Mouse (Mus musculus): ENCODE results near the gene Meis2. TPM values are rescaled to one million over a fixed set of nuclear protein-coding genes. Genes with fewer than 3 reads are reported as not detected.

Gene Meis2
- polyA plus RNA-seq, 1 experiment from 2014 or later: 117 TPM

DNA sequence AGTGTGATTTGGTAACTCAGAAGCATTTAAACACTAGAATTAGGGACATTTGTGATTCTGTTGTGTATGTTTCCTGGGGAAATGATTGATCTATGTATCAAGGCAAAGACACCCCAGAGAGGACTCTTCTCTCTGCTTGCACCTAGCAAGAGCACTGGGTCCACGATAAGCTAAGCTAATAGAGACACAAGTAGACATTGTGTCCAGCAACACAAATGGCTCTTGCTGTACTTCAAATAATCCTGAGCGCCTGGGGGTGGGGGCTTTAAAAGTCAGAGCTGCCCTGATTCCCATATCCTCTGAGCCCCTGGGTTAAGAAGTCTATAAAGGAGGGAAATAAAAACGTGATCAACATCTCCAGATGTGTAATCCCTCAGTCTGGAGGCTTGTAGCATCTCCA lies 6.6 kb downstream of the Meis2 start:
- H3K4me2 ChIP-seq (ENCODE audit: low read depth): peak overlapping the region; percentile 99
- 26% methylated on average over 3 of the region's 3 CpGs for WGBS
- DNase-seq (ENCODE audit: low spot score): no peak

DNA sequence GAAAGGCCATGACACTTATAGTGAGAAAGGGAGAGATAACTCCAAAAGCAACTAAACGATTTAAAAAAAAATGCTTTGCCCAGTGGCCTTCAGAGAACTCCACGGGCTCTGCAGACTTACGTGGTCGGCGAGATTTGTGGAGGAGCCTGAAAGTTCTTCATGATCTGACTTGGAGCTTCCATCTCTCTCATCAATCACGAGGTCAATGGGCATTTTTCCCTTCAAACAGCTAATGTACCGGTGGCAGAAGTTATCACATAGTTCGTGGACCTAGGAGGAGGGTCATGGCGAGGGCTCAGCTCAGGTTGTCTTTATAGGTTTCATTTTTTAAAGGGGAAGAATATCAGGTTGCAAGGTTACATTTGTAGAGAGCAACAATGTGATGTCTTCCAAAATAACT lies 7.1 kb downstream of the Meis2 start:
- no peak overlapping the region for H3K27ac ChIP-seq (ENCODE audit: low read depth, low read length)
- no peaks in the 10 kb centered on the region for H3K27me3 ChIP-seq (ENCODE audit: control insufficient read depth, insufficient read depth, low read length)
- peak overlapping the region; percentile 23 for H3K4me3 ChIP-seq (ENCODE audit: low read depth, low read length)
- peaks cover 38% of the 10 kb centered on the region for H3K4me1 ChIP-seq (ENCODE audit: control insufficient read depth, insufficient read depth, low read length)
- peak overlapping the region; percentile 18; the same call in 1 of the 2 replicates for H3K9ac ChIP-seq (ENCODE audit: low read length)
- no peaks in the 10 kb centered on the region; the same call in 1 of the 2 replicates for H3K36me3 ChIP-seq (ENCODE audit: control insufficient read depth, insufficient read depth, low read length)
- H3K4me2 ChIP-seq (ENCODE audit: low read depth): peak overlapping the region; percentile 99
- 38% methylated on average over 9 of the region's 9 CpGs for WGBS
- ATAC-seq (ENCODE audit: insufficient read depth, low FRiP score, low TSS enrichment) (no peak), DNase-seq (ENCODE audit: low spot score) (no peak)
- H3K9me3 ChIP-seq (ENCODE audit: control insufficient read depth, low read length): no peaks in the 10 kb centered on the region

More for the DNA sequence above, 6.6 kb downstream of the Meis2 start:
- Histone ChIP-seq H3K4me1 (ENCODE audit: control insufficient read depth, insufficient read depth, low read length) (peaks cover 33% of the 10 kb centered on the region), H3K36me3 (ENCODE audit: control insufficient read depth, insufficient read depth, low read length) (no peaks in the 10 kb centered on the region; the same call in 1 of the 2 replicates), H3K9me3 (ENCODE audit: control insufficient read depth, low read length) (no peaks in the 10 kb centered on the region), H3K9ac (ENCODE audit: low read length) (no peak overlapping the region; the same call in 1 of the 2 replicates), H3K27ac (ENCODE audit: low read depth, low read length) (no peak overlapping the region), H3K4me3 (ENCODE audit: low read depth, low read length) (peak overlapping the region; percentile 87), H3K27me3 (ENCODE audit: control insufficient read depth, insufficient read depth, low read length) (no peaks in the 10 kb centered on the region)
- no peak for ATAC-seq (ENCODE audit: insufficient read depth, low FRiP score, low TSS enrichment)

DNA sequence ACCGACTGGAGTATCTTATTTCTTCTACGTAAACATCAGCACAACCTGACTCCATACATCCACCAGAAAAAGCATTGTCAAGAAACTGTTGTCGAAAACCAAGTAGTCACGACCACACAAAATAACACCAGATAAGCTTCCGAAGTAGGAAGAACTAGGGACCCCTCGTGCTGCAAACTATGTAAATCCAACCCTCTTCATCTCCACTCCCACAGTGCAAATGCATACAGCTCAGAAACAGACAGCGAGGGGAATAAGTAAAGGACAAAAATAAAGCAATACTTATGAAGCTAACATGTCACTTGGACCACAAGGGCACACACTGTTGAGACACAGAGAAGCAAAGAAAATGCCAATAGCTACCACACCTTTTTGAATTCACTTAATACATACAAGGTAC lies 8.8 kb downstream of the Meis2 start:
- ATAC-seq (ENCODE audit: insufficient read depth, low FRiP score, low TSS enrichment) (no peak), DNase-seq (ENCODE audit: low spot score) (no peak)
- no peaks in the 10 kb centered on the region for H3K9me3 ChIP-seq (ENCODE audit: control insufficient read depth, low read length)
- no peaks in the 10 kb centered on the region; the same call in 1 of the 2 replicates for H3K36me3 ChIP-seq (ENCODE audit: control insufficient read depth, insufficient read depth, low read length)
- no peak overlapping the region for H3K27ac ChIP-seq (ENCODE audit: low read depth, low read length)
- 80% methylated on average over 7 of the region's 7 CpGs for WGBS
- H3K4me2 ChIP-seq (ENCODE audit: low read depth): peak overlapping the region; percentile 99
- peak overlapping the region; percentile 18 for H3K4me3 ChIP-seq (ENCODE audit: low read depth, low read length)
- H3K27me3 ChIP-seq (ENCODE audit: control insufficient read depth, insufficient read depth, low read length): no peaks in the 10 kb centered on the region
- no peak overlapping the region for H3K9ac ChIP-seq (ENCODE audit: low read length)
- H3K4me1 ChIP-seq (ENCODE audit: control insufficient read depth, insufficient read depth, low read length): peaks cover 47% of the 10 kb centered on the region

DNA sequence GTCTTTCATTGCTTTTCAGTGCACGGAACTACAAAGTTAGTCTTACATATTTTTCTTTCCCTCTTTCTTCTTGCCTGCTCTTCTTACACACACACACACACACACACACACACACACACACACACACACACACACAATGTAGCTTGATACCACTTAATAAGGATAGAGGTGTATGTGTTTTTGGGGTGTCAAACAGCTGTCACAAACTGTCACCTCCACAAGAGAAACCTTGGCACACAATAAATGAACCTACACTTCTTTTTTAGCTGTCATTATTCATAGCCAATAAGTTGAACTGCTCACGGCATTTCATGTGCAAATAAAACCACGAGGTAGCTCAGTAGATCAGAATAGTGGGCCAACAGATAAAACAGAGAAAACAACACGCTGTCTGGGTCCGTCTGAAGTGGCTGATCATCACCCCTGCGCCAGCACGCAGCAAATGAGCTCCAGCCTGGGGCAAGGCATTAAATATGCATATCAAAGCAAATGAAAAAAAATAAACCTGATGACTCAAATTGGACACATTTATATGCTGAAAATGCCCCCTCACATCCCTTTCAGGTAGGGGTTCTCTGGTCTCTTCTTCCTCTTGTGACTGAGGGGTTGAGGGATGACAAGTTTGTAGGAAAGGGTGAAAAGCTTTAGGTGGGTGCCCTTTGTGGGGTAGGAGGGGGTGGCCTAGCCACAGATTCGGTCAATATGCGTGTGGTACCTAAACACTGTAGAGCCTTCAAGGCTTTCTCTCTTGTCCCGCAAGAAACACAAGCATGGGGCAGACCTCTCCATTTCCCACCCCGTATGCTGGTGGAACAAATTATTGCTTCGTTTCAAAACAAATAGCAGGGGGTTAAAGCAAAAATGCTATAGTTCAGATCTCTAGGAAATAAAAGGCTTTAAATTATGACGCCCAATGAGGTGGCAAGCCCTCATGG lies 9.7 kb downstream of the Meis2 start:
- H3K4me2 ChIP-seq (ENCODE audit: low read depth): peak overlapping the region; percentile 99
- H3K36me3 ChIP-seq (ENCODE audit: control insufficient read depth, insufficient read depth, low read length): no peaks in the 10 kb centered on the region; the same call in 1 of the 2 replicates
- H3K9ac ChIP-seq (ENCODE audit: low read length): no peak overlapping the region
- H3K4me3 ChIP-seq (ENCODE audit: low read depth, low read length): 0 out of 2 replicates have a peak overlapping the region, but pooled peaks have one; percentile 7
- WGBS: 51% methylated on average over 13 of the region's 13 CpGs
- ATAC-seq (ENCODE audit: insufficient read depth, low FRiP score, low TSS enrichment) (no peak), DNase-seq (ENCODE audit: low spot score) (no peak)
- H3K27ac ChIP-seq (ENCODE audit: low read depth, low read length): no peak overlapping the region
- H3K27me3 ChIP-seq (ENCODE audit: control insufficient read depth, insufficient read depth, low read length): no peaks in the 10 kb centered on the region
- H3K4me1 ChIP-seq (ENCODE audit: control insufficient read depth, insufficient read depth, low read length): peaks cover 47% of the 10 kb centered on the region
- H3K9me3 ChIP-seq (ENCODE audit: control insufficient read depth, low read length): no peaks in the 10 kb centered on the region

DNA sequence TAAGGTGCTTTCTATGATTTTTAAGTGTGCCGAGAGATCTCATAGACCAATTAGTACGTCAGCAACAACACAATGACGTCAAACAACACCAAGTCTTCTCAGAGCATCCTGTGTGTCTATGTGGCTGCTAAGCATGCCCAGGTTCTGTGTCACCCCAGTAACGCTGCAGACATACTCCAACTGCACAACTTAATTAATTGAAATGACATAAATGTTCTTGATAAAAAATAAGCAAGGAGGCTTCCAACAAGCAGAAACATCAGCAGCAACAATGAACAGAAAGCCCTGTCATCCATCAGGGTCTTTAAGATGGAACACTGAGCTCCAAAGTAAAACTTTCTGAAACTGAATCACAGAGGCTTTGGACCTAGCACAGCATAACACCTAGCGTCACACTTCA lies 11.7 kb downstream of the Meis2 start:
- no peak for ATAC-seq (ENCODE audit: insufficient read depth, low FRiP score, low TSS enrichment)
- DNase-seq (ENCODE audit: low spot score): no peak

DNA sequence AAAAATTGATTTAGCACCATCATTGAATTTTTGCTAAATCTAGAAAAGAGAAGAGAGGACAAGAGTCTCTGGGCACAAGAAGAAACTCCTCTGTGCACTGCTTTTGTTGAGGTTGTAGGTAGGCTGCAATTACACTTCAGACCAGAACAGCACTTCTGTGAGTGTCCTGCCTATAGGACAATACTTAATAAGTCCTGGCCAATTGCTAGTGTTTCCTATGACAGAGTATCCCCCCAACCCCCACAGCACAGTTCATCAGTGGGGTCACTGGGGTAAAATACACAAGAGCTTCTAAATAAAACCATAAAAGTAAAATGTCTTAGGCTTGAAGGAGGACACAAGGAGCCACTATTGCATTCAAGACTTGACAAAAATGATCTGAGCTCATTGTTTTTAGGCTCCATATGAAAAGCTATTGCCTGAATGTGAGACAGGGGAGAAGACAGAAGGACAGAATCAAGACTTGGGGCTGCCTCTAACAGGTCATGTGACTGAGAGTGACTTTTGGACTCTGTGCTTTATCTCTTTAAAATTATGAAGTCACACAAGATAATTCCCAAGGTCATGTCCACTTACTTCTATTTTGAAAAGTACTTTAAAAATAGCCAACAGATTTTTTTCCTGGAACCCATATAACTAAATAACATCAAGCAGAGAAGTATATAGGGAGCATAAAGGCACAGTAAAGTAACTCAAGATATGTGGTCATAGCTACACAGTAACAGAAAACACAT lies 12.8 kb downstream of the Meis2 start:
- no peak overlapping the region for H3K4me3 ChIP-seq (ENCODE audit: low read depth, low read length)
- H3K4me1 ChIP-seq (ENCODE audit: control insufficient read depth, insufficient read depth, low read length): peaks cover 28% of the 10 kb centered on the region
- H3K9me3 ChIP-seq (ENCODE audit: control insufficient read depth, low read length): no peaks in the 10 kb centered on the region
- H3K36me3 ChIP-seq (ENCODE audit: control insufficient read depth, insufficient read depth, low read length): no peaks in the 10 kb centered on the region; the same call in 1 of the 2 replicates
- H3K27me3 ChIP-seq (ENCODE audit: control insufficient read depth, insufficient read depth, low read length): no peaks in the 10 kb centered on the region
- no peak for ATAC-seq (ENCODE audit: insufficient read depth, low FRiP score, low TSS enrichment)
- H3K4me2 ChIP-seq (ENCODE audit: low read depth): peak overlapping the region; percentile 7; the same call in 1 of the 2 replicates
- H3K9ac ChIP-seq (ENCODE audit: low read length): no peak overlapping the region
- DNase-seq (ENCODE audit: low spot score): no peak
- no peak overlapping the region for H3K27ac ChIP-seq (ENCODE audit: low read depth, low read length)

More for the DNA sequence above, 11.7 kb downstream of the Meis2 start:
- Histone ChIP-seq H3K36me3 (ENCODE audit: control insufficient read depth, insufficient read depth, low read length) (no peaks in the 10 kb centered on the region; the same call in 1 of the 2 replicates), H3K4me3 (ENCODE audit: low read depth, low read length) (no peak overlapping the region), H3K27ac (ENCODE audit: low read depth, low read length) (no peak overlapping the region), H3K9ac (ENCODE audit: low read length) (no peak overlapping the region), H3K4me1 (ENCODE audit: control insufficient read depth, insufficient read depth, low read length) (peaks cover 35% of the 10 kb centered on the region), H3K9me3 (ENCODE audit: control insufficient read depth, low read length) (no peaks in the 10 kb centered on the region), H3K4me2 (ENCODE audit: low read depth) (0 out of 2 replicates have a peak overlapping the region, but pooled peaks have one; percentile 9), H3K27me3 (ENCODE audit: control insufficient read depth, insufficient read depth, low read length) (no peaks in the 10 kb centered on the region)
- WGBS: 79% methylated on average over 5 of the region's 5 CpGs

DNA sequence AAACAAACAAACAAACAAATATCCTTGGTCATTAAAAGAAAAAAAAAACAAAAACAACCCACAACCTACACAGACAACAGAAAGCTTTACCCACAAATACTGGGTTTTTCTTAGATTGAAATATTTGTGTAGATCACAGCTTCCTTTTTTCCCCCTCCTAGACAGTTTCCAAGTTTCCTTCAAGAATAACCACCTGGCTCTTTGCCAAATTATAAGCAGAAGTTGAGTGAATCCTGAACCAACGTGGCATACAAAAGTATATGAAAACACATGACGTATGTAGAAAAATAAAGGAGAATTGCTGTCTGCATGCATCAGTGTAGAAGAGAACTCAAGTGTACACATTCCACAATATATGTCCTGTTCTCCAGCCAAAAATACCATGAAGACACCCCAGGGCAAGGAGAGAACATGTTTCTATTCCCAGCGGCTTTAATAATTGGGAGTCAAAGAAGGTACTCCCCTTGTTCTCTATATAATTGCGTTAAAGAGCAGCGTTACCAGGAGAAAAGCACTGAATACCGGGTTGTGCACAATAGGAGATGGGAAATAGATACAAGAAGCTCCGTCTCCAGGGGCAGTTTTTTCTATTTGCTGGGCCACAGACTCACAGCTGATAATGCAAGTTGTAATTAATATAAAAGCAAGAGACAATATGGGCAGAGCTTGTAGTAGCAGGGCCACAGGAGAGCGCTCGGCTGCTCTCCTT lies 13.6 kb downstream of the Meis2 start:
- 53% methylated on average over 9 of the region's 9 CpGs for WGBS
- H3K4me2 ChIP-seq (ENCODE audit: low read depth): peak overlapping the region; percentile 7; the same call in 1 of the 2 replicates
- no peak overlapping the region for H3K4me3 ChIP-seq (ENCODE audit: low read depth, low read length)
- DNase-seq (ENCODE audit: low spot score): no peak
- H3K4me1 ChIP-seq (ENCODE audit: control insufficient read depth, insufficient read depth, low read length): peaks cover 34% of the 10 kb centered on the region
- H3K9ac ChIP-seq (ENCODE audit: low read length): no peak overlapping the region
- no peaks in the 10 kb centered on the region for H3K27me3 ChIP-seq (ENCODE audit: control insufficient read depth, insufficient read depth, low read length)
- peaks cover 2% of the 10 kb centered on the region; the same call in 1 of the 2 replicates for H3K36me3 ChIP-seq (ENCODE audit: control insufficient read depth, insufficient read depth, low read length)
- H3K27ac ChIP-seq (ENCODE audit: low read depth, low read length): no peak overlapping the region
- no peak for ATAC-seq (ENCODE audit: insufficient read depth, low FRiP score, low TSS enrichment)
- no peaks in the 10 kb centered on the region for H3K9me3 ChIP-seq (ENCODE audit: control insufficient read depth, low read length)

DNA sequence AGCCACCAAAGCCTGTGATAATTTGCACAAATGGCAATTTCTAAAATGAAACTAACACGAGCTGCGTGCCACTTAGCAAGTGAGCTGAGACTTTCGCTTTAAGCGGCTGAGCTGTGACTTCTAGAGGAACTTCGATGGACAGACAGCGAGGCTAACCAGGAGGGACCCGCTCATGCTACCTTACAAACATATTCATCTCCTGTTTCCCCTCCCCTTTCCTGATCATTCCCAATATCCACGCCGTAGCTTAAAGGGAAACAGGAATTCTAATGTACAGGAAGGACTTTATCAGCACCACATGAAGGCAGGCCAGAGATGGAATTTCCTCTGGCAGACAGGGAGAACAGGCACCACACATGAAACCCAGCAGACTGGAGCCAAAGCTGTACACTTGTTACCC lies 15.9 kb downstream of the Meis2 start:
- Histone ChIP-seq H3K9ac (ENCODE audit: low read length) (no peak overlapping the region), H3K36me3 (ENCODE audit: control insufficient read depth, insufficient read depth, low read length) (peaks cover 4% of the 10 kb centered on the region), H3K4me2 (ENCODE audit: low read depth) (no peak overlapping the region), H3K4me3 (ENCODE audit: low read depth, low read length) (no peak overlapping the region), H3K9me3 (ENCODE audit: control insufficient read depth, low read length) (no peaks in the 10 kb centered on the region), H3K27me3 (ENCODE audit: control insufficient read depth, insufficient read depth, low read length) (no peaks in the 10 kb centered on the region), H3K4me1 (ENCODE audit: control insufficient read depth, insufficient read depth, low read length) (peaks cover 42% of the 10 kb centered on the region), H3K27ac (ENCODE audit: low read depth, low read length) (no peak overlapping the region)
- DNase-seq (ENCODE audit: low spot score) (no peak), ATAC-seq (ENCODE audit: insufficient read depth, low FRiP score, low TSS enrichment) (no peak)
- 92% methylated on average over 9 of the region's 9 CpGs for WGBS
